Mouse (Mus musculus) olfactory bulb, adult 2 months (tissue): ENCODE measurements at regions not wholly inside any gene's neighbourhood (a gene's known extent, or its start where the extent isn't known, plus 50 kb on each side); places are given as distances from the start of the nearest gene placed in this dataset.

Experiments used
- CTCF ChIP-seq: fragments of 200-500 bp; IDR thresholded peaks from 2 replicates; pipeline ENCODE4 v1.5.1; 2012; ENCODE audit warnings: low read depth, mild to moderate bottlenecking, low read length, moderate library complexity; ENCODE audit not compliant: insufficient read depth
- POLR2A ChIP-seq: fragments of 200-500 bp; IDR thresholded peaks from 2 replicates; pipeline ENCODE4 v1.6.1; 2012; ENCODE audit warnings: mild to moderate bottlenecking, low read depth, low read length, moderate library complexity; ENCODE audit not compliant: insufficient read depth

DNA sequence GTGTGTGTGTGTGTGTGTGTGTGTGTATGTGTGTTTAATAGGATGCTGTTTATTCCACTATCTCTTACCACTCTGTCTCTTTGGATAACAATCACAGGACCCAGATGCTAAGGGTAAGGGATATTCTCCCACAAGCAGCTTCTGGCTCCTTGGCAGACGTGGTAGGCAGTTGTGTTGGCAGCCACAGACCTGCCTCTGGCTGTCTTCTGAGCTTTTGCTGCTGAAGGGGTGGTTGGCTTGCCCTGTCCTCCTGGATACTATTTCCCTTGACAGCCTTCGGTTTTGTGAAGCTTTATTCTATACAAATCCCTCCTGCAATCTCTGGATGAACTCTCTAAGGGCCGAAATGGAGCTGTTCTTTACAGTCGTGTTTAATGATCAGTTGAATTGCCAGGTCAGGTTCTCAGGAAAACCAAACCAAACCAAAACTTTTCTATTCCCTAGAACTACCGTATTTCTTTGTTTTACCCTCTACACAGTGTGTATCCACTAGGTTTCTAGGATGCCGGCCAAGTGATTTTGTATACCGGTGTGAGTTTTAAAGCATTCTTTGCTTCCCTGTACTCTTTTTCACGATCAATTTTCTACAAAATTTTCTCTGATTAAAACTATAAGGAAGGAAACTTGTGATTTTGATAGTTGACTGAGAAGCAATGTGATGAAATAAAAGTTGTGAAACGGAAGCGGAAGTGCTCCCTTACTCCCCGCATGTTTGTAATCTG, 426.8 kb upstream of the Tbc1d2b start:
- no peak for TF ChIP-seq CTCF
- no peak for TF ChIP-seq POLR2A
